Mouse (Mus musculus) bone marrow, adult 2 months (tissue): Measurements from ENCODE around the gene Cirbp. TPM values are rescaled to one million over a fixed set of nuclear protein-coding genes. Genes with fewer than 3 reads are reported as not detected.

Experiments used
- H3K27ac ChIP-seq: fragments of 200-500 bp; 2 replicates; pipeline ENCODE4 v1.5.1; 2012; ENCODE audit warnings: low read depth, mild to moderate bottlenecking, control low read depth, inconsistent platforms, low read length; ENCODE audit not compliant: control insufficient read depth, poor library complexity, insufficient read depth
- H3K4me1 ChIP-seq: fragments of 200-500 bp; 2 replicates; pipeline ENCODE4 v1.6.1; 2011; ENCODE audit warnings: low read length; ENCODE audit not compliant: control insufficient read depth, insufficient read depth
- H3K4me3 ChIP-seq: fragments of 200-500 bp; replicated peaks from 2 replicates; pipeline ENCODE3; 2011; ENCODE audit warnings: mild to moderate bottlenecking, low read depth, low read length, control low read depth; ENCODE audit not compliant: control insufficient read depth
- CTCF ChIP-seq: fragments of 200-500 bp; IDR thresholded peaks from 2 replicates; pipeline ENCODE4 v1.5.1; 2011; ENCODE audit warnings: low read length, control low read depth; ENCODE audit not compliant: control insufficient read depth, insufficient read depth
- POLR2A ChIP-seq: fragments of 200-500 bp; IDR thresholded peaks from 2 replicates; pipeline ENCODE4 v1.6.1; 2011; ENCODE audit warnings: low read depth, mild to moderate bottlenecking, control low read depth, low read length, borderline replicate concordance; ENCODE audit not compliant: control insufficient read depth
- WGBS: fragments of 180-500 bp; shearing (Covaris S2); methylation state at CpG from one replicate; pipeline ENCODE4 v1.1.7; 2018; 5-methylcytosine and 5-hydroxymethylcytosine counted together
- polyA plus RNA-seq: library from polyadenylated mRNA; stranded (reverse); fragments of >200 nt; gene quantifications from 2 replicates; pipeline ENCODE4 v1.2.4, GENCODE M21; 2011; ENCODE audit warnings: low replicate concordance; ENCODE audit not compliant: missing spikeins, insufficient read depth, insufficient read length

Cirbp gene
- 200 and 277 TPM in 2 replicates for polyA plus RNA-seq

- TF ChIP-seq POLR2A (peak; percentile 37; the same call in 1 of the 2 replicates), CTCF (no peak)
- 42% methylated on average over 20 of the region's 20 CpGs for WGBS
- Histone ChIP-seq H3K4me1 (peaks cover 24% of the 10 kb centered on the region), H3K27ac (peak within 1 kb of the TSS; percentile 75), H3K4me3 (peak within 1 kb of the TSS; percentile 55)
Measured at GRCm38 (mm10) chr10:80165392-80166128, at the start of gene Cirbp. Cirbp (plus strand) TSS chr10:80165985.

GRCm38 (mm10) chr10:80116563-80116926, 49.2 kb upstream of the Cirbp start:
- under 1% methylated on average over 27 of the region's 27 CpGs for WGBS
- H3K4me3 ChIP-seq: peak overlapping the region; percentile 86
- H3K4me1 ChIP-seq: peaks cover 5% of the 10 kb centered on the region
- TF ChIP-seq POLR2A: no peak
- no peak for TF ChIP-seq CTCF
- peak overlapping the region; percentile 98 for H3K27ac ChIP-seq

- TF ChIP-seq CTCF (no peak), POLR2A (peak; percentile 67; the same call in 1 of the 2 replicates)
- peaks cover 5% of the 10 kb centered on the region for H3K4me1 ChIP-seq
- WGBS: 1% methylated on average over 30 of the region's 30 CpGs
- H3K27ac ChIP-seq: peak overlapping the region; percentile 98
- peak overlapping the region; percentile 86 for H3K4me3 ChIP-seq
Measured at GRCm38 (mm10) chr10:80116927-80117691, 48.7 kb upstream of the Cirbp start.

GRCm38 (mm10) chr10:80117736-80118135, 48.0 kb upstream of the Cirbp start:
- Histone ChIP-seq H3K4me1 (peaks cover 5% of the 10 kb centered on the region), H3K4me3 (peak overlapping the region; percentile 86), H3K27ac (peak overlapping the region; percentile 98)
- no peak for TF ChIP-seq CTCF
- TF ChIP-seq POLR2A: no peak
- WGBS: 0% methylated on average over 1 of the region's 1 CpGs

GRCm38 (mm10) chr10:80118552-80118951, 47.2 kb upstream of the Cirbp start:
- 62% methylated on average over 6 of the region's 6 CpGs for WGBS
- TF ChIP-seq CTCF (no peak), POLR2A (no peak)
- no peak overlapping the region for H3K27ac ChIP-seq
- H3K4me1 ChIP-seq: peaks cover 9% of the 10 kb centered on the region
- H3K4me3 ChIP-seq: peak overlapping the region; percentile 86

- Histone ChIP-seq H3K4me3 (peak overlapping the region; percentile 0), H3K4me1 (peaks cover 14% of the 10 kb centered on the region), H3K27ac (peak overlapping the region; percentile 24)
- TF ChIP-seq CTCF (no peak), POLR2A (no peak)
- WGBS: 48% methylated on average over 2 of the region's 2 CpGs
Measured at GRCm38 (mm10) chr10:80120146-80120545, 45.6 kb upstream of the Cirbp start.

- H3K4me1 ChIP-seq: peaks cover 14% of the 10 kb centered on the region
- H3K4me3 ChIP-seq: peak overlapping the region; percentile 14
- peak overlapping the region; percentile 64 for H3K27ac ChIP-seq
- WGBS: 29% methylated on average over 2 of the region's 2 CpGs
- TF ChIP-seq CTCF: no peak
Measured at GRCm38 (mm10) chr10:80121639-80122038, 44.1 kb upstream of the Cirbp start.

GRCm38 (mm10) chr10:80123932-80124562, 41.7 kb upstream of the Cirbp start:
- H3K4me3 ChIP-seq: peak overlapping the region; percentile 8
- no peak for TF ChIP-seq POLR2A
- no peak for TF ChIP-seq CTCF
- H3K4me1 ChIP-seq: peaks cover 14% of the 10 kb centered on the region
- WGBS: 71% methylated on average over 9 of the region's 9 CpGs
- H3K27ac ChIP-seq: peak overlapping the region; percentile 84
